Mouse (Mus musculus): Measurements from ENCODE around the gene Gprc5c. TPM values are rescaled to one million over a fixed set of nuclear protein-coding genes. Genes with fewer than 3 reads are reported as not detected.

The Gprc5c gene
- polyA plus RNA-seq, 1 experiment from 2014 or later: 17.7 TPM

DNA sequence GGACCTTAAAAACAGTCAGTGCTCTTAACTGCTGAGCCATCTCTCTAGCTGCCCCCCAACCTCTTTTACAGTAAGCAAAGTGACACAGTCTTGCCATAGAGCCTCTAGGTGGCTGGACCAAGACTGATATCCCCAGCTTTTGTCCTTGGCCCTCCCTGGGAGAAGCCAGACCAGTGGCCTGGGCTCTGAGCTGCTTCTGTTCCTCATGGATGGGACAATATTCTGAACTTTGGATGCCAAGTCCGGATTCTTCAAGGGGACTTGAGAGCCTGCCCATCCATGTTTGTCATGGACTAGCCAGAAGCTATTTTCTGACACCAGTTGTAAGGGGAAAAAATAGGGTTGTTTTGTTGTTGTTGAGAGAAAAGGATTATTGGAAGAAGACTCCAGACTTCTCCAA is 18.8 kb downstream of the Gprc5c start:
- Histone ChIP-seq H3K9ac (ENCODE audit: low read depth, low read length) (no peak overlapping the region), H3K27ac (ENCODE audit: low read depth, low read length) (no peak overlapping the region), H3K27me3 (ENCODE audit: control insufficient read depth, insufficient read depth, low read length) (no peaks in the 10 kb centered on the region), H3K9me3 (ENCODE audit: control insufficient read depth, low read length) (no peaks in the 10 kb centered on the region), H3K4me3 (ENCODE audit: low read depth, low read length) (no peak overlapping the region), H3K36me3 (ENCODE audit: control insufficient read depth, insufficient read depth, low read length) (no peaks in the 10 kb centered on the region), H3K4me1 (replicated peaks; ENCODE audit: control insufficient read depth, insufficient read depth, low read length) (peaks cover 13% of the 10 kb centered on the region), H3K4me2 (replicated peaks; ENCODE audit: low read depth, low read length) (no peak overlapping the region)
- ATAC-seq (ENCODE audit: low FRiP score): no peak
- no peak for DNase-seq (ENCODE audit: low spot score)
- WGBS: 97% methylated on average over 1 of the region's 1 CpGs

DNA sequence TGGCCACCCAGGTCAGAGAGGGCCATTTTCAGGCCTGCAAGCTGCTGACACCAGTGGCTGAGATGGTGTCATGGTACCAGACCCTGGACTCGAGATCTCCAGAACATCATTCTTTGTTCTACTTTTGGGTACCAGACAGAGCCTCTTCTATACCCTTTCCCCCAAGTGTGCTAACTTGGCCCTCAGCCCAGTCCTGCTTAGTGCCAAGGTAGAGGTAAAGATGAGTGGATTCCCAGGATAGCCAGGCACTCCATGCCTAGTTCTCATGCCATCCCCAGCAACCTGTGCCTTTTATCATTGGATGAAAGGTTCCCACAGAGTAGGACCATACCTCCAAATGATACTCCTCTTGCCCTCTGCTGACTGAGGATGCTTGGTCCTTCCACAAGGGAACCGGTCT is 20.6 kb downstream of the Gprc5c start:
- no peaks in the 10 kb centered on the region for H3K36me3 ChIP-seq (ENCODE audit: control insufficient read depth, insufficient read depth, low read length)
- WGBS: 85% methylated on average over 2 of the region's 2 CpGs
- H3K4me1 ChIP-seq (replicated peaks; ENCODE audit: control insufficient read depth, insufficient read depth, low read length): peaks cover 13% of the 10 kb centered on the region
- no peak overlapping the region for H3K9ac ChIP-seq (ENCODE audit: low read depth, low read length)
- H3K4me3 ChIP-seq (ENCODE audit: low read depth, low read length): no peak overlapping the region
- DNase-seq (ENCODE audit: low spot score) (no peak), ATAC-seq (ENCODE audit: low FRiP score) (no peak)
- H3K4me2 ChIP-seq (replicated peaks; ENCODE audit: low read depth, low read length): no peak overlapping the region
- no peaks in the 10 kb centered on the region for H3K27me3 ChIP-seq (ENCODE audit: control insufficient read depth, insufficient read depth, low read length)
- no peak overlapping the region for H3K27ac ChIP-seq (ENCODE audit: low read depth, low read length)
- H3K9me3 ChIP-seq (ENCODE audit: control insufficient read depth, low read length): no peaks in the 10 kb centered on the region

- Histone ChIP-seq H3K27ac (ENCODE audit: low read depth, low read length) (peak overlapping the region; percentile 58; the same call in 1 of the 2 replicates), H3K9me3 (ENCODE audit: control insufficient read depth, low read length) (no peaks in the 10 kb centered on the region), H3K4me3 (ENCODE audit: low read depth, low read length) (no peak overlapping the region), H3K9ac (ENCODE audit: low read depth, low read length) (no peak overlapping the region), H3K4me2 (replicated peaks; ENCODE audit: low read depth, low read length) (no peak overlapping the region), H3K4me1 (replicated peaks; ENCODE audit: control insufficient read depth, insufficient read depth, low read length) (peaks cover 13% of the 10 kb centered on the region), H3K36me3 (ENCODE audit: control insufficient read depth, insufficient read depth, low read length) (no peaks in the 10 kb centered on the region), H3K27me3 (ENCODE audit: control insufficient read depth, insufficient read depth, low read length) (no peaks in the 10 kb centered on the region)
- WGBS: 15% methylated on average over 6 of the region's 6 CpGs
- DNase-seq (ENCODE audit: low spot score) (peak; percentile 50), ATAC-seq (ENCODE audit: low FRiP score) (peak; percentile 53; the same call in 1 of the 2 replicates)
Measured at GRCm38 (mm10) chr11:114873022-114873817, 22.3 kb downstream of the Gprc5c start.

- H3K4me2 ChIP-seq (replicated peaks; ENCODE audit: low read depth, low read length): no peak overlapping the region
- no peak for ATAC-seq (ENCODE audit: low FRiP score)
- H3K27ac ChIP-seq (ENCODE audit: low read depth, low read length): no peak overlapping the region
- DNase-seq (ENCODE audit: low spot score): peak; percentile 6
- H3K9me3 ChIP-seq (ENCODE audit: control insufficient read depth, low read length): no peaks in the 10 kb centered on the region
- H3K4me1 ChIP-seq (replicated peaks; ENCODE audit: control insufficient read depth, insufficient read depth, low read length): peaks cover 13% of the 10 kb centered on the region
- no peaks in the 10 kb centered on the region for H3K27me3 ChIP-seq (ENCODE audit: control insufficient read depth, insufficient read depth, low read length)
- no peak overlapping the region for H3K9ac ChIP-seq (ENCODE audit: low read depth, low read length)
- no peaks in the 10 kb centered on the region for H3K36me3 ChIP-seq (ENCODE audit: control insufficient read depth, insufficient read depth, low read length)
- H3K4me3 ChIP-seq (ENCODE audit: low read depth, low read length): no peak overlapping the region
- 49% methylated on average over 9 of the region's 9 CpGs for WGBS
Measured at GRCm38 (mm10) chr11:114874226-114875145, 23.5 kb downstream of the Gprc5c start.

DNA sequence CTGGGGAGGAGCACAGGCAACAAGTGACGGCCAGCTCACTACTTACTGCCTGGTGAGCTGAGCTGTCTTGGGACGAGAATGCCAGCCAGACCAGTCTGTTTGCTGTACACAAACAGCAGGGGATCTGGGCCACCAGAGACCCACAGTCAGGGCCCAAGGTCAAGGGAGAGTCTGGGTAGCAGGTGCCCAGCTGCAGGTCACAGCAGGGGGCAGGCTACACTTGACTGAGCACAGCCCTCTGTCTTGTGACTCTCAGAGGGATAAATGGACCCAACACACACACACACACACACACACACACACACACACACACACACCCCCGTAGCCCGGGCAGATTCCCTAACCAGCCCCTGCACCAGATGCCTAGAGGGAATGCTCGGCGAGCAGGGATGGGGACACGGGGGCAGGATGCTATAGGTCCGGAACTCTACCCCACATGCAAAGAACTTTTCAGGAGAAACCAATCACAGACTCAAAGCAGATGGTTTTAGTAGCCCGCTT is 24.4 kb downstream of the Gprc5c start:
- 11% methylated on average over 9 of the region's 9 CpGs for WGBS
- ATAC-seq (ENCODE audit: low FRiP score) (no peak), DNase-seq (ENCODE audit: low spot score) (peak; percentile 34)
- H3K36me3 ChIP-seq (ENCODE audit: control insufficient read depth, insufficient read depth, low read length): no peaks in the 10 kb centered on the region
- H3K27ac ChIP-seq (ENCODE audit: low read depth, low read length): no peak overlapping the region
- no peaks in the 10 kb centered on the region for H3K27me3 ChIP-seq (ENCODE audit: control insufficient read depth, insufficient read depth, low read length)
- H3K4me1 ChIP-seq (replicated peaks; ENCODE audit: control insufficient read depth, insufficient read depth, low read length): peaks cover 13% of the 10 kb centered on the region
- H3K9me3 ChIP-seq (ENCODE audit: control insufficient read depth, low read length): no peaks in the 10 kb centered on the region
- H3K9ac ChIP-seq (ENCODE audit: low read depth, low read length): no peak overlapping the region
- no peak overlapping the region for H3K4me2 ChIP-seq (replicated peaks; ENCODE audit: low read depth, low read length)
- H3K4me3 ChIP-seq (ENCODE audit: low read depth, low read length): no peak overlapping the region

DNA sequence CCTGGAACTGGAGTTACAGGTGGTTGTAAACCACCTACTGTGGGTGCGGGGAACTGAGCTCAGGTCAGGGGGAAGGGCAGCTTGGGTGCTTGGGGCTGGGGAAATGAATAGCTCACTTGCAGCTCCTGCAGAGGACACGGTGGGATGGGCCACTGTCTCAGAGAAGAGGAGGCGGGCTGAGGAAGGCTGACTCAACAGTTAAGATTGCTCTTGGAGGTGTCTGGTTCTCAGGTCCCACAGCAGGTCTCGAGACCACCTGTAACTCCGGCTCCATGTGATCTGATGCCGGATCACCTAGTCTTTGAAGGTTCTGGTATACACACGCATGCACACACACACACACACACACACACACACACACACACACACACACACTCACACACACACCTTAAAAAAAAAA is 25.2 kb downstream of the Gprc5c start:
- Histone ChIP-seq H3K9me3 (ENCODE audit: control insufficient read depth, low read length) (no peaks in the 10 kb centered on the region), H3K4me3 (ENCODE audit: low read depth, low read length) (no peak overlapping the region), H3K27me3 (ENCODE audit: control insufficient read depth, insufficient read depth, low read length) (no peaks in the 10 kb centered on the region), H3K36me3 (ENCODE audit: control insufficient read depth, insufficient read depth, low read length) (no peaks in the 10 kb centered on the region), H3K4me1 (replicated peaks; ENCODE audit: control insufficient read depth, insufficient read depth, low read length) (peaks cover 13% of the 10 kb centered on the region), H3K9ac (ENCODE audit: low read depth, low read length) (no peak overlapping the region), H3K27ac (ENCODE audit: low read depth, low read length) (no peak overlapping the region), H3K4me2 (replicated peaks; ENCODE audit: low read depth, low read length) (no peak overlapping the region)
- 40% methylated on average over 7 of the region's 7 CpGs for WGBS
- DNase-seq (ENCODE audit: low spot score) (no peak), ATAC-seq (ENCODE audit: low FRiP score) (no peak)

- Histone ChIP-seq H3K4me1 (replicated peaks; ENCODE audit: control insufficient read depth, insufficient read depth, low read length) (peaks cover 13% of the 10 kb centered on the region), H3K9ac (ENCODE audit: low read depth, low read length) (no peak overlapping the region), H3K9me3 (ENCODE audit: control insufficient read depth, low read length) (no peaks in the 10 kb centered on the region), H3K4me3 (ENCODE audit: low read depth, low read length) (no peak overlapping the region), H3K27ac (ENCODE audit: low read depth, low read length) (no peak overlapping the region), H3K36me3 (ENCODE audit: control insufficient read depth, insufficient read depth, low read length) (no peaks in the 10 kb centered on the region), H3K4me2 (replicated peaks; ENCODE audit: low read depth, low read length) (no peak overlapping the region), H3K27me3 (ENCODE audit: control insufficient read depth, insufficient read depth, low read length) (no peaks in the 10 kb centered on the region)
- 49% methylated on average over 2 of the region's 2 CpGs for WGBS
- no peak for ATAC-seq (ENCODE audit: low FRiP score)
- DNase-seq (ENCODE audit: low spot score): peak; percentile 5
Measured at GRCm38 (mm10) chr11:114876621-114877020, 25.7 kb downstream of the Gprc5c start.

DNA sequence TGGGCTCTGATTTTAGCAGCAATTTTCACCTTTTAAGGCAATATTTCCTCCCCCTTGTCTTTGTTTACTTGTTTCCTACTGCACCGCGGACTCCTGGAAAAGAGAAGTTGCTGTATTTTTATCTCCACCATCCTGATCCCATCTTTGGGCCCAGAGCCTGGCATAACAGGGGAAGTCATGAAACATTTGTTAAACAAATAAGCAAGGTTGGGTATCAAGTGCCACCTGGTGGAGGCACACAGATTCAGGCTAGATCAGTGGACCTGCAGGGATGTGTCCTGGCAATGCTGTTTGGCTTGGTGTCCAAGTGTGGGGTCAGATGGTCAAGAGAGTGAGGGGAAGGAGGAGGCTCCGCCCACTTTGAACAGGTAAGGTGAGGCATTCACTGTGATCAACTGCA is 26.2 kb downstream of the Gprc5c start:
- 64% methylated on average over 3 of the region's 3 CpGs for WGBS
- ATAC-seq (ENCODE audit: low FRiP score): no peak
- no peak overlapping the region for H3K4me2 ChIP-seq (replicated peaks; ENCODE audit: low read depth, low read length)
- no peaks in the 10 kb centered on the region for H3K36me3 ChIP-seq (ENCODE audit: control insufficient read depth, insufficient read depth, low read length)
- H3K9ac ChIP-seq (ENCODE audit: low read depth, low read length): no peak overlapping the region
- peak; percentile 40 for DNase-seq (ENCODE audit: low spot score)
- H3K4me1 ChIP-seq (replicated peaks; ENCODE audit: control insufficient read depth, insufficient read depth, low read length): peaks cover 13% of the 10 kb centered on the region
- no peak overlapping the region for H3K27ac ChIP-seq (ENCODE audit: low read depth, low read length)
- H3K4me3 ChIP-seq (ENCODE audit: low read depth, low read length): no peak overlapping the region
- H3K9me3 ChIP-seq (ENCODE audit: control insufficient read depth, low read length): no peaks in the 10 kb centered on the region
- no peaks in the 10 kb centered on the region for H3K27me3 ChIP-seq (ENCODE audit: control insufficient read depth, insufficient read depth, low read length)

Measured in hindbrain, embryonic 11.5 days (tissue).